Mouse (Mus musculus) cerebellum, postnatal 4 days (tissue): ENCODE results near the gene Tmem38b.

Experiments
- DNase-seq, 2 experiments: peaks; one replicate each; pipeline ENCODE4 v3.0.0; 2022; ENCODE audit warnings: low spot score in 2 of 2, mixed read lengths in 1 of 2

Tmem38b gene

GRCm38 (mm10) chr4:53884351-53885245 lies 58.8 kb downstream of the Tmem38b start:
- DNase-seq: peak in 1 of 2 experiments; percentile 43

GRCm38 (mm10) chr4:53886342-53887088 lies 60.7 kb downstream of the Tmem38b start:
- DNase-seq: no peak

GRCm38 (mm10) chr4:53895335-53895734 lies 69.5 kb downstream of the Tmem38b start:
- DNase-seq: no peak

- peak in 1 of 2 experiments; percentile 15 for DNase-seq
Measured at GRCm38 (mm10) chr4:53896150-53896833, 70.4 kb downstream of the Tmem38b start.

GRCm38 (mm10) chr4:53900386-53900971 lies 74.6 kb downstream of the Tmem38b start:
- no peak for DNase-seq

GRCm38 (mm10) chr4:53904335-53904734 lies 78.5 kb downstream of the Tmem38b start:
- no peak for DNase-seq

GRCm38 (mm10) chr4:53905537-53905936 lies 79.7 kb downstream of the Tmem38b start:
- DNase-seq: no peak

GRCm38 (mm10) chr4:53907071-53907470 lies 81.2 kb downstream of the Tmem38b start:
- no peak for DNase-seq
